Mouse (Mus musculus) liver, adult (tissue): ENCODE data around the gene Cpne1.
A peak's percentile ranks its signal among the peaks of the same experiment; 100 is the strongest.

ENCODE experiments used
- GATA4 ChIP-seq: IDR thresholded peaks from 2 replicates; pipeline ENCODE4 v1.6.1; 2014; ENCODE audit warnings: mild to moderate bottlenecking, low read length; ENCODE audit not compliant: insufficient replicate concordance

Gene Cpne1

GRCm38 (mm10) chr2:156111358-156112079 is at the start of gene Cpne1, which contains the start of gene Rbm12:
TSS of gene Cpne1 (minus strand) at chr2:156111965.
TSS of gene Rbm12 (minus strand) at chr2:156111978.
- no peak for TF ChIP-seq GATA4

DNA sequence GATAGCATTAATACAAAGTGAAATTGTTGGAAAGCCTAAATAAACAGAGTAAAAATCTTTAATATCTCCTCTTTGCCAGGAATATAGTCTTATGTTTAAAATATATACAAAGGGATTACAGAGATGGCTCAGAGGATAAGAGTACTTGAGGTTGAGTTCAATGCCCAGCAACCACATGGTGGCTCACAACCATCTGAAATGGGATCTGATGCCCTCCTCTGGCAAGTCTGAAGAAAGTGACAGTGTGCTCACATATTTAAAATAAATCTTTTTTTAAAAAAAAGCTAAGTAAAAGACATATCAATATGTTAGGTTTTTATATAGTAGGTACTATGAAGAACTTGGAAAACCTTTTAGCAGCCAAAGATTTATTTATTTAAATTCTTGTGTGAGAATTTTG is 39.8 kb upstream of the Cpne1 start:
- TF ChIP-seq GATA4 = no peak

- TF ChIP-seq GATA4 = no peak
These were observed 35.7 kb upstream of the Cpne1 start for GRCm38 (mm10) chr2:156147316-156147915.

GRCm38 (mm10) chr2:156146272-156146989 is 34.7 kb upstream of the Cpne1 start:
- no peak for TF ChIP-seq GATA4

DNA sequence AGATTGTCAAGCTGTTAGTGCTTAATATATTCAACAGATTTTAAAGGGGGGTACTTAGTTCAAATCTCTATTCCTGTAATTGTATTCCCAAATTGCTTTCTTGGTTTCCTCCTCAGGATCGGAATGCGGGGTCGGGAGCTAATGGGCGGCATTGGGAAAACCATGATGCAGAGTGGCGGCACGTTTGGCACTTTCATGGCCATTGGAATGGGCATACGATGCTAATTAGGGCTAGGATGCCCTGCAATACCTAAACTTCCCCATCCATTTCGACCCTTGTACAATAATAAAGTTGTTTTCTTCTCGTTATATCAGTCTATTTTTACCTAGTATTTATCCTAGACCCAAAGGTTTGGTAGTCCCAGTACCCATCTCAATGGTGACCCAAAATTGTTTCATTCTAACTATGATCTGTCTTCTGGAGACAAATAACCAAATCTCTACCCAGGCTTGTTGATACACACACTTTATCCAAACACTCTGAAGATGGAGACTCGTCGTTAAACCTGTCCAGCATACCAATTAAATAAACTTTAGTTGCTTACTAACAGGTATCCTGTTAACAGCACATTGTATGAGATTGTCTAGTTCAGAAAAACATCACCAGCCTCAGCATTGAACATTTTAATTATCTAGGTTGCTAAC is 33.8 kb upstream of the Cpne1 start:
- no peak for TF ChIP-seq GATA4

DNA sequence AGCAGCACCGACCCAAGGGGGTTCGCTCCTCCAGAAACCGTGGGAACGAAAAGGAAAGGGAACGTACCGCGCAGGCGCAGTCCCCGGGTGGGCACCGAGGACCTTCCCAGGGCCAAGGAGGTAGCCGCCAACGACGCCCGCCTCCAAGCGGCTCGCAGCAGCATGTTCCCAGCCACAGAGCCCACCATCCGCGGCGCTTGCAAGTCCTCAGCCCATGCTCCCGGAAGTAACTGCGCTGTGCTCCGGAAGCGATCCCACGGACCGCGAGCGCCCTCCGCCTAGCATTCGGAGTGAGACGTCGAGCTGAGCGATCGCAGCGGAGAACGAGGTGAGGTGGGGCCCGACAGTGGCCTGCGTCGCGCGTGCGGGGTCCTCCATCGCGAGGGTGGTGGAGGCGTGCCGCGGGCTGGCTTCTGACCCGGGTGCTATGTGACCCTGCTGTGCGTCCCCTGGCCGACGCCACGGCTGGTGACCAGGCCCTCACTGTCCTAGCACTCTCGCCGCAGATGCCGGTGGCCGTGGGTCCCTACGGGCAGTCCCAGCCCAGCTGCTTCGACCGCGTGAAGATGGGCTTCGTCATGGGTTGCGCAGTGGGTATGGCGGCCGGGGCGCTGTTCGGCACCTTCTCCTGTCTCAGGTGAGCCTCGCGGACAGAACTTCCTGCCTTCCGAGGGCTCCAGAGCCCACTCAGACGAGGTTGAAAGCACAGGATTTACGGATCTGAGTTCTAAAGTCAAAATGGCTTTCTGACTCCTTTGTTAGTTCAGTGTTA is 32.4 kb upstream of the Cpne1 start, which contains the start of the genes Romo1 and Nfs1:
Gene Romo1 (plus strand): TSS at position 87 of the 772 bp plus-strand sequence.
Gene Nfs1 (minus strand): TSS at position 234 of the 772 bp plus-strand sequence.
- TF ChIP-seq GATA4 = peak; percentile 47; the same call in 1 of the 2 replicates

DNA sequence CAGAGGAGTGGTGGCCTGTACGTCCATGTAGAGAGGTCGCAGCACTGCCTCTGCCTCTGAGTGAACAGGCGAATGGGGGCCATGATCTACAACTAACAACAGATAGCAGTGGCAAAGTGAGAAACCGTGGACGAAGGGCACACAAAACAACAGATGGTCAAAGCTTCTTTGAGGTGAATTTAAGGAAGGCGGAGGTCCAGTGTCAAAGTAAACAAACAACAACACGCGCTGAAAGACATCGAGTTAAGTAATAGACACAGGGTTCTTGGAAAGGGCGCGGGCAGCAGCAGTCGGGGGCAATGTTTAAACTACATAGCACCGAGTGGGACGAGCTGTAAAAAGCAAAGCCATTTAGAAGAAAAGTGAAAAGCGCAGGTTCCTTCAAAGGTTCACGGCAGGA is 31.6 kb upstream of the Cpne1 start:
- TF ChIP-seq GATA4 = no peak

DNA sequence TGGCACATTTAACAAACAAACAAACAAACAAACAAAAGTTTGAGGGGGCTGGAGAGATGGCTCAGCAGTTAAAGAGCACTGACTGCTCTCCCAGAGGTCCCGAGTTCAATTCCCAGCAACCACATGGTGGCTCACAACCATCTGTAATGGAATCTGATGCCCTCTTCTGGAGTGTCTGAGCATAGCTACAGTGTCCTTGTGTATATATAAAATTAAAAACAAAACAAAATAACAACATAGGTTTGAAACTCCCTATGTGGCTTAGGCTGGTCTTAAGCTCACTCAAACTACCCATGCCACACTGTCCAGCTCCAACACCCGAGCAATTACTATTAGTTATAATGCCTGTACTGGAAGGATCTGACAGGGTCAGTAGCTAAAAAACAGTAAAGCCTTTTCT is 31.1 kb upstream of the Cpne1 start:
- no peak for TF ChIP-seq GATA4

DNA sequence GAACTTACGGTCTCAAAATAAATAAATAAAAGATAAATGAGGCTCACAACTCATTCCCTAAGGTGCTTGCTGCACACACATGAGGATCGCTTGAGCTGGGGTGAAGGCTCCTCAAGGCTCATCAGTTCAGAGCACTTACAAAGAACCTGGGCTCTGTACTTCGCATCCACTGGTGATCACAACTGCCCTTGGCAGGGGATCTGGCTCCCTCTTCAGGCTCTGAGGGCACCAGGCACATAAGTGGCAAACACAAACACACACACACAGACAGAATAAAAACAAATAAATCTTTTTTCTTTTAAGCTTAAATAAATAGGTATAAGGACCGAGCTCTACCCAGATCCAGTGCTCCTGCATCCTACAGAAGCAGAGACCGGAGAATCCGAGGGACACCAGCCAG is 23.9 kb upstream of the Cpne1 start:
- no peak for TF ChIP-seq GATA4

GRCm38 (mm10) chr2:156134161-156134560 is 22.4 kb upstream of the Cpne1 start:
- TF ChIP-seq GATA4 = no peak

- no peak for TF ChIP-seq GATA4
These were observed 15.2 kb upstream of the Cpne1 start, which contains the start of gene Gm28036 for GRCm38 (mm10) chr2:156126992-156127391. TSS of gene Gm28036 (minus strand) at chr2:156127092.

GRCm38 (mm10) chr2:156123731-156124130 is 12.0 kb upstream of the Cpne1 start:
- no peak for TF ChIP-seq GATA4

- no peak for TF ChIP-seq GATA4
These were observed 7.8 kb upstream of the Cpne1 start for GRCm38 (mm10) chr2:156119566-156119965.

DNA sequence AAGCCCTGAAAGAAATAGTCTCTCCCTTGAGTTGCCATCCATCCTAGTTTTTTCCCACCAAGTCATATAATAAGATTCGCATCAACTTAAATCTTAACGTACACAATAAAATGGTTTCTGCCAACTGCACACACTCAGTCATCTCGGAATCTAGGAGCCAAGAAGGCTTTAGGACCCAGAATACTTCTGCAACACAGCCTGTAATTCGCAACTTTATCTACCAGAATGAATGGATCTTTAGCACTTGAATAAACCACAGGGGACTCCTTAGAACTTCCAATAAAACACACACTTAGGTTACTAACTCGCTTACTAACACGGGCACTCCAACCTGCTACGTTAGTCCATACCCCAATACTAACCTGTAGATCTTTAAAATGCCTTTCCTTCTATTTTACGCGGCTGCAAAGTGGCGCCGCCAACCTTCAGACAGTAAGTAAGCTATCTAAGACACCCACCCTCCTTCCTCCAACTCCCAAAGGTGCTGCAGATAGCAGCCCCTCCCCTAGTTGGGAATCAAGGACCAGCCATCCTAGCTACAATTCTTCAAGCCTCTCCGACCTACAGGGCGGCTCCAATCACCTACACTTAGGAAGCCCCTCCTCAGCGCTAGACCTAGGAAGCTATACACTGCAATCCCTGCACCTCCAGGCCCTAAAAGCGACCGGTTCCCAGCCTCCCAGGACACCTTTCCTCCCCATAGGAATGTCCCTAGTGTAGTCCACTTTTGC is 973 bp downstream of the Cpne1 start:
- no peak for TF ChIP-seq GATA4
